Mouse (Mus musculus): ENCODE measurements around the gene Ranbp6. TPM values are rescaled to one million over a fixed set of nuclear protein-coding genes. Genes with fewer than 3 reads are reported as not detected.
A peak's percentile ranks its signal among the peaks of the same experiment; 100 is the strongest.

Ranbp6 gene
- polyA plus RNA-seq (2015; fragmentation: Nextera tagmentation; extraction: Ambion mirVana), result 53.5 and 61.4 TPM in 2 replicates

GRCm38 (mm10) chr19:29812581-29813460 is at the start of gene Ranbp6:
Gene Ranbp6, minus strand, starts transcription at chr19:29812974.
- peak; percentile 96 for ATAC-seq
- H3K4me1 ChIP-seq (ENCODE audit: control insufficient read depth, insufficient read depth, low read length), result peaks cover 32% of the 10 kb centered on the region
- peak within 1 kb of the TSS; percentile 74 for H3K4me2 ChIP-seq (ENCODE audit: low read length)
- H3K27me3 ChIP-seq (ENCODE audit: control insufficient read depth, insufficient read depth, low read depth, low read length), result no peaks in the 10 kb centered on the region
- WGBS, result 1% methylated on average over 47 of the region's 47 CpGs
- peaks cover 17% of the 10 kb centered on the region for H3K36me3 ChIP-seq (ENCODE audit: control insufficient read depth, insufficient read depth, low read length)
- H3K4me3 ChIP-seq (ENCODE audit: low read depth, low read length), result peak within 1 kb of the TSS; percentile 83
- H3K27ac ChIP-seq (ENCODE audit: low read length), result peak within 1 kb of the TSS; percentile 69
- no peaks in the 10 kb centered on the region for H3K9me3 ChIP-seq (replicated peaks; ENCODE audit: control insufficient read depth, low read length, poor library complexity, severe bottlenecking)
- H3K9ac ChIP-seq (ENCODE audit: low read depth, low read length), result peak within 1 kb of the TSS; percentile 75

- H3K9me3 ChIP-seq (replicated peaks; ENCODE audit: control insufficient read depth, low read length, poor library complexity, severe bottlenecking), result no peaks in the 10 kb centered on the region
- no peak overlapping the region for H3K9ac ChIP-seq (ENCODE audit: low read depth, low read length)
- no peaks in the 10 kb centered on the region for H3K36me3 ChIP-seq (ENCODE audit: control insufficient read depth, insufficient read depth, low read length)
- no peak overlapping the region for H3K27ac ChIP-seq (ENCODE audit: low read length)
- no peak overlapping the region for H3K4me3 ChIP-seq (ENCODE audit: low read depth, low read length)
- 91% methylated on average over 4 of the region's 4 CpGs for WGBS
- no peak overlapping the region for H3K4me2 ChIP-seq (ENCODE audit: low read length)
- H3K27me3 ChIP-seq (ENCODE audit: control insufficient read depth, insufficient read depth, low read depth, low read length), result no peaks in the 10 kb centered on the region
- H3K4me1 ChIP-seq (ENCODE audit: control insufficient read depth, insufficient read depth, low read length), result no peaks in the 10 kb centered on the region
- no peak for ATAC-seq
Measured at GRCm38 (mm10) chr19:29860816-29861215, 48.0 kb upstream of the Ranbp6 start.

- Histone ChIP-seq H3K36me3 (ENCODE audit: control insufficient read depth, insufficient read depth, low read length) (no peaks in the 10 kb centered on the region), H3K9me3 (replicated peaks; ENCODE audit: control insufficient read depth, low read length, poor library complexity, severe bottlenecking) (no peaks in the 10 kb centered on the region), H3K27ac (ENCODE audit: low read length) (no peak overlapping the region), H3K4me1 (ENCODE audit: control insufficient read depth, insufficient read depth, low read length) (no peaks in the 10 kb centered on the region), H3K4me3 (ENCODE audit: low read depth, low read length) (no peak overlapping the region), H3K4me2 (ENCODE audit: low read length) (no peak overlapping the region), H3K9ac (ENCODE audit: low read depth, low read length) (no peak overlapping the region), H3K27me3 (ENCODE audit: control insufficient read depth, insufficient read depth, low read depth, low read length) (no peaks in the 10 kb centered on the region)
- WGBS, result 90% methylated on average over 5 of the region's 5 CpGs
- no peak for ATAC-seq
Measured at GRCm38 (mm10) chr19:29857267-29857666, 44.5 kb upstream of the Ranbp6 start.

GRCm38 (mm10) chr19:29853711-29854110 is 40.9 kb upstream of the Ranbp6 start:
- Histone ChIP-seq H3K36me3 (ENCODE audit: control insufficient read depth, insufficient read depth, low read length) (no peaks in the 10 kb centered on the region), H3K27ac (ENCODE audit: low read length) (no peak overlapping the region), H3K4me1 (ENCODE audit: control insufficient read depth, insufficient read depth, low read length) (no peaks in the 10 kb centered on the region; the same call in 1 of the 2 replicates), H3K27me3 (ENCODE audit: control insufficient read depth, insufficient read depth, low read depth, low read length) (no peaks in the 10 kb centered on the region), H3K9me3 (replicated peaks; ENCODE audit: control insufficient read depth, low read length, poor library complexity, severe bottlenecking) (no peaks in the 10 kb centered on the region), H3K4me2 (ENCODE audit: low read length) (no peak overlapping the region), H3K4me3 (ENCODE audit: low read depth, low read length) (no peak overlapping the region), H3K9ac (ENCODE audit: low read depth, low read length) (no peak overlapping the region)
- WGBS, result 91% methylated on average over 5 of the region's 5 CpGs
- no peak for ATAC-seq

GRCm38 (mm10) chr19:29851036-29851690 is 38.4 kb upstream of the Ranbp6 start:
- Histone ChIP-seq H3K36me3 (ENCODE audit: control insufficient read depth, insufficient read depth, low read length) (no peaks in the 10 kb centered on the region), H3K4me1 (ENCODE audit: control insufficient read depth, insufficient read depth, low read length) (no peaks in the 10 kb centered on the region; the same call in 1 of the 2 replicates), H3K4me3 (ENCODE audit: low read depth, low read length) (no peak overlapping the region), H3K4me2 (ENCODE audit: low read length) (peak overlapping the region; percentile 4; the same call in 1 of the 2 replicates), H3K9me3 (replicated peaks; ENCODE audit: control insufficient read depth, low read length, poor library complexity, severe bottlenecking) (no peaks in the 10 kb centered on the region), H3K27me3 (ENCODE audit: control insufficient read depth, insufficient read depth, low read depth, low read length) (no peaks in the 10 kb centered on the region), H3K9ac (ENCODE audit: low read depth, low read length) (no peak overlapping the region), H3K27ac (ENCODE audit: low read length) (no peak overlapping the region)
- no peak for ATAC-seq
- 24% methylated on average over 12 of the region's 12 CpGs for WGBS

GRCm38 (mm10) chr19:29849924-29850551 is 37.3 kb upstream of the Ranbp6 start:
- 85% methylated on average over 11 of the region's 11 CpGs for WGBS

GRCm38 (mm10) chr19:29844036-29844661 is 31.4 kb upstream of the Ranbp6 start:
- Histone ChIP-seq H3K4me1 (ENCODE audit: control insufficient read depth, insufficient read depth, low read length) (peaks cover 11% of the 10 kb centered on the region), H3K27ac (ENCODE audit: low read length) (peak overlapping the region; percentile 64), H3K36me3 (ENCODE audit: control insufficient read depth, insufficient read depth, low read length) (no peaks in the 10 kb centered on the region), H3K9ac (ENCODE audit: low read depth, low read length) (0 out of 2 replicates have a peak overlapping the region, but pooled peaks have one; percentile 25), H3K4me3 (ENCODE audit: low read depth, low read length) (no peak overlapping the region), H3K27me3 (ENCODE audit: control insufficient read depth, insufficient read depth, low read depth, low read length) (no peaks in the 10 kb centered on the region), H3K4me2 (ENCODE audit: low read length) (peak overlapping the region; percentile 22; the same call in 1 of the 2 replicates), H3K9me3 (replicated peaks; ENCODE audit: control insufficient read depth, low read length, poor library complexity, severe bottlenecking) (no peaks in the 10 kb centered on the region)
- peak; percentile 89 for ATAC-seq
- WGBS, result 19% methylated on average over 12 of the region's 12 CpGs

More at GRCm38 (mm10) chr19:29849924-29850551, 37.3 kb upstream of the Ranbp6 start:
- H3K4me1 ChIP-seq (ENCODE audit: control insufficient read depth, insufficient read depth, low read length), result no peaks in the 10 kb centered on the region; the same call in 1 of the 2 replicates
- H3K9ac ChIP-seq (ENCODE audit: low read depth, low read length), result no peak overlapping the region
- H3K4me3 ChIP-seq (ENCODE audit: low read depth, low read length), result no peak overlapping the region
- no peaks in the 10 kb centered on the region for H3K9me3 ChIP-seq (replicated peaks; ENCODE audit: control insufficient read depth, low read length, poor library complexity, severe bottlenecking)
- no peak for ATAC-seq
- H3K36me3 ChIP-seq (ENCODE audit: control insufficient read depth, insufficient read depth, low read length), result no peaks in the 10 kb centered on the region
- H3K27me3 ChIP-seq (ENCODE audit: control insufficient read depth, insufficient read depth, low read depth, low read length), result no peaks in the 10 kb centered on the region
- no peak overlapping the region for H3K27ac ChIP-seq (ENCODE audit: low read length)
- no peak overlapping the region for H3K4me2 ChIP-seq (ENCODE audit: low read length)

- H3K4me2 ChIP-seq (ENCODE audit: low read length), result peak overlapping the region; percentile 22; the same call in 1 of the 2 replicates
- ATAC-seq, result peak; percentile 70
Measured at GRCm38 (mm10) chr19:29843641-29844035, 30.9 kb upstream of the Ranbp6 start.

More at GRCm38 (mm10) chr19:29843641-29844035, 30.9 kb upstream of the Ranbp6 start:
- peak overlapping the region; percentile 53 for H3K27ac ChIP-seq (ENCODE audit: low read length)
- peaks cover 11% of the 10 kb centered on the region for H3K4me1 ChIP-seq (ENCODE audit: control insufficient read depth, insufficient read depth, low read length)
- H3K9ac ChIP-seq (ENCODE audit: low read depth, low read length), result no peak overlapping the region
- no peaks in the 10 kb centered on the region for H3K27me3 ChIP-seq (ENCODE audit: control insufficient read depth, insufficient read depth, low read depth, low read length)
- no peaks in the 10 kb centered on the region for H3K9me3 ChIP-seq (replicated peaks; ENCODE audit: control insufficient read depth, low read length, poor library complexity, severe bottlenecking)
- WGBS, result 19% methylated on average over 5 of the region's 5 CpGs
- no peaks in the 10 kb centered on the region for H3K36me3 ChIP-seq (ENCODE audit: control insufficient read depth, insufficient read depth, low read length)
- H3K4me3 ChIP-seq (ENCODE audit: low read depth, low read length), result no peak overlapping the region
